Mouse (Mus musculus): ENCODE results near the gene Kcnn4.

GRCm38 (mm10) chr7:24371012-24371808, 1.1 kb downstream of the Kcnn4 start:
- no peak for TF ChIP-seq CTCF (IDR thresholded peaks at IDR 0.05; ENCODE audit: insufficient read depth, low read length)
- TF ChIP-seq POLR2A (IDR thresholded peaks at IDR 0.05; ENCODE audit: borderline replicate concordance, extremely low read depth, low read depth, low read length) = no peak
